Mouse (Mus musculus): ENCODE data around the gene Catsper3. TPM values are rescaled to one million over a fixed set of nuclear protein-coding genes. Genes with fewer than 3 reads are reported as not detected.

The Catsper3 gene
- polyA plus RNA-seq (2017; shearing (Covaris generic)), result not detected

DNA sequence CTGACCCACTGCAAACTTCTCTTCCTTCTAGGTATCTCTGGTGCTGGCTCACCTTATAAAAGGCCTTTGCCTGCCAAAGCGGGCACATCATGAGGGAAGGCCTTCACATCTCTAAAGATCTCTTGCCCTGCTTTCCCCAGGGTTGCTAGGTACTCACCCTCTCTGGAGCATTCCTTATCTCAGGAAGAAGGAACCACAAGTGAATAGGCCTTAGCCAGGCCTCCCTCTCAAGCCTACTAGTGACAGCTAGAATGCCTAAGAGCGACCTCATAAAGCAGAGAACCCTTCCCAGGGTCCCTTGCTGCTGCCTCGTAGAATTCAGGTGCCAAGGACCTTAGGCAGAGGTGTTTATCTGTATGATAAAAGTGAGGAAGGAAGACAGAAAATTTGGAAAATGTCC is at the start of gene Catsper3:
TSS of gene Catsper3 (plus strand) at position 301 of the 400 bp plus-strand sequence.

GRCm38 (mm10) chr13:55836142-55836625 is 51.8 kb downstream of the Catsper3 start, which contains the start of gene Pitx1:
Gene Pitx1, minus strand, starts transcription at chr13:55836192.

Other genes with a start within 250 kb of the Catsper3 start
- gene Ddx41, start 247.9 kb upstream of the Catsper3 start, polyA plus RNA-seq (2017; shearing (Covaris generic)), result 85.3 TPM
- 69.3 TPM for gene Fam193b, start 213.4 kb upstream of the Catsper3 start, polyA plus RNA-seq (2017; shearing (Covaris generic))
- 293 TPM for gene Tmed9, start 210.8 kb upstream of the Catsper3 start, polyA plus RNA-seq (2017; shearing (Covaris generic))
- gene B4galt7, start 184.7 kb upstream of the Catsper3 start, polyA plus RNA-seq (2017; shearing (Covaris generic)), result 54.6 TPM
- gene Caml, start 161.6 kb upstream of the Catsper3 start, polyA plus RNA-seq (2017; shearing (Covaris generic)), result 37.0 TPM
- gene Ddx46, start 149.5 kb upstream of the Catsper3 start, polyA plus RNA-seq (2017; shearing (Covaris generic)), result 68.7 TPM
- gene B230219D22Rik, start 91.4 kb upstream of the Catsper3 start, polyA plus RNA-seq (2017; shearing (Covaris generic)), result 27.4 TPM
- 62.1 TPM for gene Txndc15, start 69.9 kb upstream of the Catsper3 start, polyA plus RNA-seq (2017; shearing (Covaris generic))
- gene Pcbd2, start 57.2 kb upstream of the Catsper3 start, polyA plus RNA-seq (2017; shearing (Covaris generic)), result 68.8 TPM
- not detected for gene Pitx1, start 51.6 kb downstream of the Catsper3 start, polyA plus RNA-seq (2017; shearing (Covaris generic))

All from CD4-positive, CD25-positive, alpha-beta regulatory T cell (primary cell).